Mouse (Mus musculus) skeletal muscle tissue, adult 2 months (tissue): Measurements from ENCODE around the gene Klf6.

Source experiments
- DNase-seq: peaks from one replicate; pipeline ENCODE4 v3.0.0-alpha.2; 2012; ENCODE audit warnings: low read depth, low spot score

Klf6 gene

GRCm38 (mm10) chr13:5861157-5862002 lies at the start of gene Klf6:
Gene Klf6 (plus strand): TSS chr13:5861482.
- peak; percentile 100 for DNase-seq

GRCm38 (mm10) chr13:5813433-5813832 lies 47.8 kb upstream of the Klf6 start:
- no peak for DNase-seq

- no peak for DNase-seq
Measured at GRCm38 (mm10) chr13:5817250-5817649, 44.0 kb upstream of the Klf6 start.

- DNase-seq: no peak
Measured at GRCm38 (mm10) chr13:5819173-5819572, 42.1 kb upstream of the Klf6 start.

GRCm38 (mm10) chr13:5822586-5822985 lies 38.7 kb upstream of the Klf6 start:
- DNase-seq: no peak

- no peak for DNase-seq
Measured at GRCm38 (mm10) chr13:5823150-5823549, 38.1 kb upstream of the Klf6 start.

GRCm38 (mm10) chr13:5824189-5824815 lies 37.0 kb upstream of the Klf6 start:
- DNase-seq: no peak

- no peak for DNase-seq
Measured at GRCm38 (mm10) chr13:5826170-5826827, 35.0 kb upstream of the Klf6 start.

GRCm38 (mm10) chr13:5831976-5832375 lies 29.3 kb upstream of the Klf6 start:
- DNase-seq: no peak

- no peak for DNase-seq
Measured at GRCm38 (mm10) chr13:5837174-5837777, 24.0 kb upstream of the Klf6 start.

GRCm38 (mm10) chr13:5841418-5841817 lies 19.9 kb upstream of the Klf6 start:
- DNase-seq: no peak

- DNase-seq: no peak
Measured at GRCm38 (mm10) chr13:5842911-5843310, 18.4 kb upstream of the Klf6 start.

- no peak for DNase-seq
Measured at GRCm38 (mm10) chr13:5843829-5844228, 17.5 kb upstream of the Klf6 start.

- no peak for DNase-seq
Measured at GRCm38 (mm10) chr13:5844338-5844737, 16.9 kb upstream of the Klf6 start.

- peak; percentile 77 for DNase-seq
Measured at GRCm38 (mm10) chr13:5845161-5845590, 16.1 kb upstream of the Klf6 start.

- no peak for DNase-seq
Measured at GRCm38 (mm10) chr13:5845605-5846004, 15.7 kb upstream of the Klf6 start.

- DNase-seq: no peak
Measured at GRCm38 (mm10) chr13:5846860-5847259, 14.4 kb upstream of the Klf6 start.

- no peak for DNase-seq
Measured at GRCm38 (mm10) chr13:5847736-5848135, 13.5 kb upstream of the Klf6 start.

GRCm38 (mm10) chr13:5860651-5861156 lies 578 bp upstream of the Klf6 start:
- no peak for DNase-seq

GRCm38 (mm10) chr13:5862003-5862625 lies 832 bp downstream of the Klf6 start:
- DNase-seq: peak; percentile 66

- DNase-seq: peak; percentile 68
Measured at GRCm38 (mm10) chr13:5862626-5863407, 1.5 kb downstream of the Klf6 start.
